21 mouse cellular contexts compared by ENCODE assay signal in genomic region chr6:29073462-29074132, GRCm38 (mm10). TPM values are rescaled to one million over a fixed set of nuclear protein-coding genes. Genes with fewer than 3 reads are reported as not detected.
DNase-seq lines count a peak whose midpoint lies in the region; ATAC-seq and TF ChIP-seq lines count a peak whose summit lies in the region.
"Had no signal": no experiment of that assay in that cellular context is flagged by ENCODE, and none has a peak within 500 bp of the region (broad histone marks: within the 10 kb centered on the region; RNA-seq: fewer than 3 reads in every experiment).

No protein-coding gene starts in this region.

- intact Hi-C loops in left cerebral cortex, postnatal 4 days (cut with DNase I) = no loop called here

- POLR2A ChIA-PET in Patski (lab: Charles Lee) = interaction anchor here (0.8 kb wide), 1 partner anchor 77 kb away, joined by 3 read pairs; no protein-coding TSS in a partner anchor

- H3K4me1 ChIP-seq in lung, adult 2 months (ENCODE audit: control insufficient read depth, insufficient read depth, low read length) = no peaks in the 10 kb centered on the region
- H3K4me1 ChIP-seq: embryonic facial prominence, embryonic 12.5 days; forebrain, embryonic 15.5 days; hindbrain, embryonic 10.5 days; limb, embryonic 10.5 days; neural tube, embryonic 12.5 days had no signal

- CTCF ChIA-PET in Patski (lab: Charles Lee) = interaction anchor here (0.9 to 1.5 kb wide), 2 partner anchors 9 to 44 kb away, joined by 4 read pairs; no protein-coding TSS in a partner anchor

- ATAC-seq in Patski = peak; percentile 77
- ATAC-seq in cerebellum, adult (ENCODE audit: insufficient number of reproducible peaks, low FRiP score, low TSS enrichment) = peak; percentile 13; the same call in 1 of the 2 replicates
- ATAC-seq: forebrain, embryonic 15.5 days; inflammation-experienced regulatory T-cells, adult 6 months had no signal

- no peak for TF ChIP-seq POLR2A in lung, adult 2 months (IDR thresholded peaks at IDR 0.05; ENCODE audit: borderline replicate concordance, extremely low read depth, low read depth, low read length)

- no peaks in the 10 kb centered on the region for H3K27me3 ChIP-seq in Patski
- H3K27me3 ChIP-seq: embryonic facial prominence, embryonic 12.5 days; forebrain, embryonic 15.5 days; neural tube, embryonic 12.5 days had no signal

- DNase-seq in left cerebral cortex, postnatal 4 days = peak; percentile 82
- no peak for DNase-seq in left cerebral cortex, adult 18-20 months (ENCODE audit: low spot score in 2 of 2)
- no peak for DNase-seq in Patski (ENCODE audit: low read depth, low spot score)
- peak; percentile 82 to 90 for DNase-seq in cerebellum, postnatal 10 days
- DNase-seq in urinary bladder, postnatal 14 days (ENCODE audit: low spot score) = no peak
- DNase-seq in embryo, embryonic 9.5 days (ENCODE audit: extremely low spot score) = no peak
- no peak for DNase-seq in lung, adult 2 months
- DNase-seq: layer of hippocampus, postnatal 36 days had no signal

- TF ChIP-seq CTCF in Patski (IDR thresholded peaks at IDR 0.05) = no peak
- no peak for TF ChIP-seq CTCF in lung, adult 2 months (IDR thresholded peaks at IDR 0.05; ENCODE audit: insufficient read depth, low read length)

- no peak overlapping the region for H3K4me3 ChIP-seq in lung, adult 2 months (replicated peaks; ENCODE audit: extremely low read depth, low read depth, low read length)
- H3K4me3 ChIP-seq: embryonic facial prominence, embryonic 12.5 days; forebrain, embryonic 15.5 days; hindbrain, embryonic 10.5 days; limb, embryonic 10.5 days; neural tube, embryonic 12.5 days had no signal

- 54% methylated on average over 11 of the region's 11 CpGs for WGBS in lung, adult 2 months

- in situ Hi-C loops in Patski (cut with MboI; ENCODE audit: low pct_unique_long_range_greater_than_20kb) = no loop called here

RNA-seq across cellular contexts. Expression of gene Lep, which starts 13.6 kb away (rescaled TPM):
- total RNA-seq in left cerebral cortex, postnatal 4 days (2021) = not detected
- not detected for total RNA-seq in left cerebral cortex, adult 18-20 months (2021)
- 0.05 TPM for polyA plus RNA-seq in Patski (2021)
- 1.6 and 2.5 TPM in 2 replicates for polyA plus RNA-seq in lung, adult 2 months (2012; rRNA removed)
- total RNA-seq: layer of hippocampus, postnatal 36 days; megakaryocyte-erythroid progenitor cell, adult 5-6 weeks; MEL; monocyte, adult 5-6 weeks had no signal
- polyA plus RNA-seq: embryonic facial prominence, embryonic 12.5 days; forebrain, embryonic 15.5 days; heart, embryonic 16.5 days; hindbrain, embryonic 10.5 days; inflammation-experienced regulatory T-cells, adult 6 months; kidney, embryonic 14.5 days; limb, embryonic 10.5 days; liver, embryonic 14.5 days; neural tube, embryonic 12.5 days had no signal

Comparison
In these comparisons a context has a peak if more than half of its experiments do, and no peak if none do; other contexts are left out.
1. DNase-seq: peak in left cerebral cortex, postnatal 4 days (single experiment) and cerebellum, postnatal 10 days (2 of 2); none in left cerebral cortex, adult 18-20 months (0 of 2), Patski (single experiment), urinary bladder, postnatal 14 days (single experiment), embryo, embryonic 9.5 days (single experiment) and lung, adult 2 months (single experiment).